Mouse (Mus musculus): ENCODE measurements around the gene Alox5ap.

The Alox5ap gene

DNA sequence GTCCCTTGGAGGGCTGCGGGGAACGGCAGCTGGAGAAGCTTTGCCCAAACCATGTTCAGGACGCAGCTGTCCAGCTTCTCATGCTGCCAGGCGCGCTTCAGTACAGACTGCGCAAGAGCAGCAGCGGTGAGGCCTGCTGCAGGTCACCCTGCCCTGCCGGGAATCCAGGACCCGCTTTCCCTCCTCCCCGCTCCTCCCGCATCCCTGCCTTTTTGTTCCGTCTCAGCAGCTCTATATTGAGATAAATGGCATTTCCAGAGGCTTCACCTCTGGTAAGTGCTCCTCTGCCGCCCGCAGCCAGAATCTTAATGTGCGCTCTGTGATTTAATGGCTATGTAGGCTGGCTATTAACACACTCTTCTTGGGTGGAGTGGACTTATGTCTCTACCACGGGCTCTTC is 5.5 kb upstream of the Alox5ap start:
- no peak for DNase-seq (ENCODE audit: inconsistent ontology term)

DNA sequence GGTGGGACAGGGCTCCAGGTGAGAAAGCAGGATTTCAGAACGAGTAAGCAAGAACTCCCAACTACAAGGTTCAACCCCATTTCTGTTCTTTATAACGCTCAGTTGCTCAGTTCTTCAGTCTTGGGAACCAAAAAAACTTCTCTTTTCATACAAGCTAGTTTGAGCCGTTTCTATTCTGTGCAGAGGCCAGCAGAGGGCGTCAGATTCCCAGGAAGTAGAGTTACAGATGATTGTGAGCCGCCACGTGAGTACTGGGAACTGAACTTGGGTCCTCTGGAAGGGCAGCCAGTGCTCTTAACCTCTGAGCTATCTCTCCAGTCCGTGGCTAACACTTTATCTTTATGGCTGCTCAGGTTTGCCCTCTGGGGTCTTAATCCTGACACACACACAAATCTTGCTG is 3.1 kb upstream of the Alox5ap start:
- no peak for DNase-seq (ENCODE audit: inconsistent ontology term)

DNA sequence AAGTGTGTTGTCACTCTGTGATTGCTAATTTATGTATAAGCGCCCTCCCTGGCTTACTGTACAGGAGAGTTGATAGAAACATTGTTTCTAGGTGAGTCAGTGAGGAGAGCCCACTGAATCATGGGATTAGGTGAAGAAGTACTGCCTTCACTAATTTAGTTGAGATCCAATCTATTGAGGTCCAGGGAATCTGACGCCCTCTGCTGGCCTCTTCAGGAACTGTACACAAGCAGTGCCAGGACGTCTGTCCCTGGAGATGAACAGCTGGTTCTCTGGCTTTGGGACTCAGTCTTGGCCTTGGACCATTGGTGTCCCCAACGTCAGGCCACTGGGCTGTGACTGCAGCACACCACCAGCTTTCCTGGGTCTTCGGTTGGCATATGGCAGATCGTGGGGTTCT is 2.7 kb upstream of the Alox5ap start:
- no peak for DNase-seq (ENCODE audit: inconsistent ontology term)

DNA sequence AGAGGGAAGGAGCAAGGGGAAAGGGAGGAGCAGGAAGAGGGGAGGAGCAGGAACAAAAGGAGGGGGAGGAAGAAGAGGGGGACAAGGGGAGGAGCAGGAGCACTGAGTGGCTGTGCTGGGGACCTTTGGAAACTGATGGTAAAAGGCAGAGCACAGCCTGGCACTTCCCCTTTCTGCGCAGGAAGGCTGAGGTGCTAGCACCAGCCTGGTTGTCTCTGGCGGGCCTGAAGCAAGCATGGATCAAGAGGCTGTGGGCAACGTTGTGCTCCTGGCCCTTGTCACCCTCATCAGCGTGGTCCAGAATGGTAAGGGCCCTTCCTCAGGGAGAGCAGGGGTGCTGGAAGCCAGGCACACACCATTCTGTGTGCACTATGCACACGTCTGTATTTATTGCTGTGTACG is 312 bp downstream of the Alox5ap start:
- DNase-seq (ENCODE audit: inconsistent ontology term), result no peak

DNA sequence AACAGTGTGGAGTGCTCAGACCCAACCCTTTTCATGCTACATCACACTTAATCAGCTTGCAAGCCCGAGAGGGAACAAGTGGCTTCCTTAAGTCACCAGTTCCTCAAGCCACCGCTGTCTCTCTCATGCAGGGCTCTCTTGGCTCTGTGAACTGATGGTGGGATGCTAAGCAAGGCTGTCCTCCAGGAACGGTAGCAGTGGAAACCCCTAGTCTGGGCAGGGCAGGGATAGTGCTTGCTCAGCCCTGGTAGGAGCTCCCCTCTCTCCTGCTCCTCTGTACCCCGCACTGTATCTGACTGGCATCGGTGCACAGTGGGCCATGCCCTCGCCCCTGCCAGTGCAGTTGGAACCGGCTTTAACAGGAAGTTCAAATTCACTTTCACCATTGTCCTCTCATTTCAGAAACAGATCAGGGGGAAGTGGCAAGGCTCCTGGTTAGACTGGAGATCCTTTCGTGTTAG is 2.2 kb downstream of the Alox5ap start:
- DNase-seq (ENCODE audit: inconsistent ontology term), result no peak

DNA sequence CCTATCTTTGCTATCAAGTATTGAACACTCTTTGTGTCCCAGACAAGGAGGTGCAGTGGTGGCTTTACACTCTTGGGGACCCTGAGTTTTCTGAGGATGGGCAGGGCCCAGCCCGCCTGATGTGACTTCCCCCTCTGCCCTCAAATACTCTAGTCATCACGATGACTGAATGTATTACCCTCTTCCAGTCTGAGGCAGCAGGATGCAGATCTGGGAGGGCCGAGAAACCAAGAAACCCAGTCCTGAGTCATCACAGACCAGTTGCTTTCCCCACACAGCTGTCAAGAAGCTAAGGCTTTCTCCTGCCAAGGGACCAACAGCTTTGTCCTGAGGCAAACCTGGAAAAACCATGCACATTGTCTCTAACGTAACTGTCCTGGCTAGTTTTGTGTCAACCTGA is 2.9 kb downstream of the Alox5ap start:
- DNase-seq (ENCODE audit: inconsistent ontology term), result peak; percentile 28

DNA sequence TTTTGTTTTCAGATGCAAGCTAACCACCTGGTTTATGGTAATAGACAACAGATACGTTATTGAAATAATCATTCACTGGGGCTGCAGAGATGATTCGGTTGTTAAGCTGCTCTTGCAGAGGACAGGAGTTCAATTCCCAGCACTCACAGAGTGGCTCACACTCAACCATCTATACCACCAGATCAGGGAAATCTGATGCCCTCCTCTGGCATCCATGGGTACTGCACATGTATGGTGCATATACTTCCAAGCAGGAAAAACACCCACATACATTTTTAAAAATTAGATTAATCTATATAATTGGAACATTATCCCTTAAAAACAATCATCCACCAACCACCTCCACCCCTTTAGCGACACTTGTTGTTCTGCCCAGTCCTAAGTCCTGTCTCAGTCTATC is 6.7 kb downstream of the Alox5ap start:
- no peak for DNase-seq (ENCODE audit: inconsistent ontology term)

DNA sequence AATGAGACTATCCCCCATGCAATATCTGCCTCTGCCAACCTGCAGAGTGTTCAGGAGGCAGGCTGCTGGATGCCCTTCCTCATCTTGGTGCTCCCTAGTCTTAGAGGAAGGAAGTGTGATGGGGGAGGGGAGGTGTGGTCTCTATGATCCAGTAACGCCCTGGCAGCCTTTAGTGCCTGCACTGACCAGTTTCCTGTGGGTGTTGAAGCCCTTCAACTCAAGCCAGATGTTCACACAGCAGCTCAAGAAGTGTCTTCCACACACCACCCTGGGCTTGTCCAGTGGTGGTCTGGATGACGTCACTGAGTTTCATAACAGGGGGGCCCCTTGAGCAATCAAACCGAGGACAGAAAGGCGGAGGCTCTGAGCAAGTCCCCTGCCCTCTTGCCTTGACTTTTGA is 8.0 kb downstream of the Alox5ap start:
- DNase-seq (ENCODE audit: inconsistent ontology term), result no peak

DNA sequence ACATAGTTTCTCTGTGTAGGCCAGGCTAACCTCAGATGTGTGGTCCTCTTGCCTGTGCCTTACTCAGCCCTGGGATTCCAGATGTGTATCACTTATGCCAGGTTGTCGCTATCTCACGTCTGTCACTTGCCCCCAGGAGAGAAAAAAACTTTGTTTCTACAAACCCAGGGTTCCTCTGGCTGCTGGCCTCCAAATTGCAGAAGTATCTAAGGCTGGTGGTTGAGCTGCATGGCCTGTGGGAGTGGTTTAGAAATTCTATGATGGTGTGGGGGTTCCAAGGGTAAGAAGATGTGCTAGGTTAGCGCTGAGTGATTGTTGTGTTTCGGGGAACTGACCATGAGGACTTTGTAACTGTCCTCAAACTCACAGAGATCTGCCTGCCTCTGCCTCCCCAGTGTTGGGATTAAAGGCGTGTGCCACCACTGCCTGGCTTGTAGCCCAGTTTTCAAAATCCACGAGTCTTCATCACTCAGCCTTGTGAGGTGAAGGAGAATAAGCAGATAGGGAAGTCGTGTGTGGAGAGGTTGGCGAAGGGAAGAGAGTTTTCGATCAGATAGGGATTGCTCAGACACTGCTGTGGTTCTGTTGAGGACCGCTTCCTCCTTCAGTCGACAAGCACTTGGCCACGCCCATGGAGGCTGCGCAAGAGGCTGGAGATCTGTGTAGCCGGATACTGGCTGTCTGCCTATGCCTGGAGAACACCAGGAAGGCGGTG is 10.0 kb downstream of the Alox5ap start:
- no peak for DNase-seq (ENCODE audit: inconsistent ontology term)

DNA sequence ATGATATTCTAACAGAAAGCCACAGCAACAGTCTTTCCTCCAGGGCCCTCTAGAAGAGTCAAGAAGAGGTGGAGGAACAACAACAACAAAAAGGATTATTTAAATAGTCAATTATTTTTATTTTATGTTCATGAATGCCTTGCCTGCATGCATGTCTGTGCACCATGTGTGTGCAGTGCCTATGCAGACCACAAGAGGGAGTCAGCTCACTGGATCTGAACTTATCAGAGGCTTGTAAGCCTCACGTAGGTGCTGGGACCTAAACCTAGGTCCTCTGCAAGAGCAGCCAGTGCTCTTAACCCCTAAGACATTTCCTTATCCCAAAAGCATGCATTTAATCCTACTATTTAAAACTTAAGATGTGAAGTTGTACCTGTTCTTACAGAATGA is 10.5 kb downstream of the Alox5ap start:
- no peak for DNase-seq (ENCODE audit: inconsistent ontology term)

DNA sequence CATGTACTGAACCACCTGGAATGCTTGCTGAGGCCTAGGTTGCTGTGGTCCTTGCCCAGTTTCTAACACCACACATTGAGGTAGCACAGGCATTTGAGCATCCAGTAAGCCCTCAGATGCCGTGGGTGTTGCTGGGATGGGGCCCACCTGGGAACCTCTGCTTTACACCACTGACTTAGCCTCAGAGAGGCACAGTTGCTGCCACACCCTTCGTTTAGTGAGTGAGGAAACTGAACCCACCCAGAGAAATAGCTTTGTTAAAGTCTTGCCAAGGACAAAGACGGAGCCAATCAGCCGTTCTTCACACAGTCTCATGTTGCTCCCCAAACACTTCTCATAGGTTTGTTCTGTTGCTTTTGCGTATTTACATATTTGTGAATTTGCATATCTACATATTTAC is 13.0 kb downstream of the Alox5ap start:
- DNase-seq (ENCODE audit: inconsistent ontology term), result no peak

DNA sequence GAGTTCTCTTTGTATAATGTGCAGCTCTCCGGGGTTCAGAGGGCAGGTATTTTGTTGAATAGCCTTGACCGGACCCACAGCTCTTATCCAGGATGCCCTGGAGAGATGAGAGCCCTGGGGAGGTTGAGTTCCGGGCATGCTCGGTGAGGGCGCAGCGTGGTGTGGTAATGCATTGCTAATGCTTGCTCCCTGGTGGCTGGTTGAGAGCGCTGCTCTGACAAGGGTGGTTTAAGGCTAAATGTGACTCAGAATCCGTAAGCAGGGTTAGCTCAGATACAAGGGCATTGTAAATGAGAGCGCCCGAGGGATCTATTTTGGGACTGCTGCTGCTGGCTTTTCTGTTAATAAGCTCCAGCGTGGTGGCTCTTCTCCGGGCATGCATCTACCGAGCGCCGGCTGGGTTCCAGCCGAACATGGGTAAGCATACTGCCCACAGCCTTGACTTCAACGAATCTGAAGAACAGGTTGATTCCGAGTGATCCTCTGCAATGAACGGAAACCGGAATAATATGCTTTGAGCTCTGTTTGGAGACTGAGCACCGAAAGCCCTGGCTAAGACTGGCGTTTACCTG is 14.8 kb downstream of the Alox5ap start:
- DNase-seq (ENCODE audit: inconsistent ontology term), result peak; percentile 9

DNA sequence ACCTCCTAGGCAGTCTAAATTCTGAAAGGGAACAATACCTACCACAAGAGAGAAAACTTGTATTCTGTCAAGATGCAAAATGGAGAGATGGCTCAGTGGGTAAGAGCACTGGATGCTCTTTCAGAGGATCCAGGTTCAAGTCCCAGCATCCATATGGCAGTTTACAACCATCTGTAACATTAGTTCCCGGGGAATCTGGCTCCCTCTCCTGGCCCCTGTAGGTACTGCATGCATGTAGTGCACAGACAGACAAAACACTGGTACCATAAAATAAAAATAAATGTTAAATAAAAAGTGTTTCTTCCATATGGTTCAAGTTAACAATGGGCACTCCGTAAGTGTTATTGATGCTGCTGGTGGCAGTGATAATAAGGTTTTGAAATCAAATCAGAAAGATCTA is 18.4 kb downstream of the Alox5ap start:
- no peak for DNase-seq (ENCODE audit: inconsistent ontology term)

DNA sequence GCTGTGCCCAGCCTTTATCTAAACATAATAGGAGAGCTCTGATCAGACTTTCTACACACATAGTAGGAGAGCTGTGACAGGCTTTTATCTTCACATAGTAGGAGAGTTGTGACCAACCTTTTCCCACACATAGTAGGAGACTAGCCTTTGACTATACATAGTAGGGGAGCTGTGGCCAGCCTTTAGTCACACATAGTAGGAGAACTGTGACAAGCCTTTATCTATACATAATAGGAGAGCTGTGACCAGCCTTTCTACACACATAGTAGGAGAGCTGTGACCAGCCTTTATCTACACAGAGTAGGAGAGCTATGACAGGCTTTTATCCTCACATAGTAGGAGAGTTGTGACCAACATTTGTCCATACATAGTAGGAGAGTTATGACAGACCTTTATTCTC is 19.3 kb downstream of the Alox5ap start:
- no peak for DNase-seq (ENCODE audit: inconsistent ontology term)

DNA sequence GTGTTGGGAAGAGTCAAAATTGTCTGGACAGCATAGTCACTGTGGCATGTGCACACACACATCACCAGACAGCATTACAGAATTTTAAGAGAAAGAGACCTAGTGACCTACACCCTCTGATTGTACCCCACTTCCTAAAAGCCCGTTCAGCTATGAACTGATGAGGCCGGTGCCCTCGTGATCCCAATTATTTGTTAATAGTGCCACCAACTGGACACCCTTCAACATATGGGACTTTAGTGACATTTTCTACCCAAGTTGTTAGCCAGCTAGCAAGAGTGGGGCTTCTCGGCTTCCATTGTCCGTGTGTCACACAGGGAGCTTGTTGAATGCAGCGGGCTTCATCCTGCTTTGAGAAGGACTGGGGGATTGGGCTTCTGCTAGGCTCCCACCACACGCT is 21.5 kb downstream of the Alox5ap start:
- peak; percentile 15 for DNase-seq (ENCODE audit: inconsistent ontology term)

DNA sequence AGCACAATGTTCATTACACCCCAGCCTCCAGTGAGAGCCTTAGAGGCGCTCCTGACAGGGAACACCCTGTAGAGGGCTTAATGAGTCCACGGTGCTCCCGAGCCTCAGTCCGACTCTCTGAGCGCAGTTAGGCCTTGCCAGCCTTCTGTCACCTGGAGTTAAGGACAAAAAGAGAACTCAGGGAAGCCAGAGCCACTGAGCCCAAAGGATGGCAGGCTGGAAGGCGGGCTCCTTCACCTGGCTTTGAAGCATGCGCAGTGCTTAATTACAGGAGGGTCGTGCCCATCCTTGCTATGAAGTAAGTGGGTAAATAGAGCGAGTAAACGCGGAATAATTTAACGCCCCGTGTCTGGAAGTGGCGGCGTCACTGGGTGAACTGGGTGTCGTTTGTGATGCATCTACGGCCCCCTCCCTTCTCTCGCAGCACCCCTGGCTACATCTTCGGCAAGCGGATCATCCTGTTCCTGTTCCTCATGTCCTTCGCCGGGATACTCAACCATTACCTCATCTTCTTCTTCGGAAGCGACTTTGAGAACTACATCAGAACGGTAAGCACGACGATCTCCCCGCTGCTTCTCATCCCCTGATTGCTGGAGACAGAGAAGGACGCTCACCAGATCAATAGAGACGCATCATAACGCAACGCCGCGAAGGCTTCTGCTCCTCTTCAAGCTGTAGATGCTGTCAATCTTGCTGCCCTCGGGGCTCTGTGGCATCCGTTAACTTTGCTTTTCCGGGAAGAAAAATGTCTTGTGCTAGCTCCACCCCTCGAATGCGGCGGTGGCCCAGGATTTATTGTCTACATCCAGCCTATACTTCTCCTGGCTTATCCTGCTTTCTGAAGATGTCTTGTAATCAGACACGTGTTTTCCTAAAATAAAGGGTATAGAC is 22.8 kb downstream of the Alox5ap start:
- DNase-seq (ENCODE audit: inconsistent ontology term), result peak; percentile 19

DNA sequence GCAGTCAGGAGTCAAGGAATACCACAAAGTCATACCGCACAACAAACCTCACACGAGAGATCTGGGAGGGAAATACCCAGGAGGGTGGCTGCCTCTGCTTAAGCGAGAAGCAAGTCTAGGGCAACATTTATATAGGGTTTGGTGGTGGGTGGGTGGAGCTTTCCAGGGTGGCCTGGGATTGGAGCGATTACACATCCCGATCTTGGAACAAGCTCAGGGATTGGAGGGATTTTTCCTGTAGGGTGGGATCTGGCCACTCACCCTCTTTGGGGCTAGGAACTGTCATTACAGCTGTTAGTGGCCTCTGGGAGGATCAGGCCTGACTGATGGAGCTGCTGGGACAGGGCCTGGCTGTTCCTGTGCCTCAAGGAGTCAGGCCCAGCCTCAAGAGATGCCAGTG is 26.7 kb downstream of the Alox5ap start:
- DNase-seq (ENCODE audit: inconsistent ontology term), result no peak

DNA sequence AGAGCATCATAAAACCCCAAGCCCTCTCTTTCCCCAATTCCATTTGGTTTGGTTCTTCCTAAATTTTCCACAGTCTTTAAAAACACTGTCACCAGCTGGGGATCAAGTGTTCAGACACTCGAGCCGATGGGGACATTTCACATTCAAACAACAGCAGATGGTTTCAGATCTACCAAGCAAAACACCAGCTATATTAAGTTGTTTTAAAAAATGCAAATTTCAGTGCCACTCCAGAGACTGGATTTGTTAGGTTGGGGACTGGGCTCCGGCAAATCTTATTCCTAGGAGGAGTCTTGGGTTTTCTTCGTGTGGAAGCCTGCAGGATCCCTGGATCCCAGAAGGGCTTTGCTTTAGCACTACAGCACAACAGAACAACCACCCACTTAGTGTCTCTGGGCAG is 28.5 kb downstream of the Alox5ap start:
- DNase-seq (ENCODE audit: inconsistent ontology term), result no peak

DNA sequence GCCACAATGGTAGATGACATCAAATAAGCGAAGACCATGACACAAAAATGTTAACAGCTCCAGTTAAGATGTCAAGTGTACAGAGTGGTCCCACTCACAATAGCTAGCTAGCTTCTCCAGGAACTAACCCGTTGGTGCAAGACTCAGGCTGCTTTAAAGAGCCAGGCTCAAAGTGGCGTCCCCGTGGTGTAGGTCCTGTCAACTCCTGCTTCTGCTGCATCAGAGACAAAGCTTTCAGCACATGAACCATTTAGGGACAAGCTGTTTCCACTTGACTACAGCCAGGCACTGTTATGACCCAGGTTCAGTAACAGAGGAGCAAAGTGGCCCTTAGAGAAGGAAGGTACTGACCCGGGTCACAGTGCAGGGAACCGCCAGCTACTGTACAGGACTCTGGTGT is 32.2 kb downstream of the Alox5ap start:
- no peak for DNase-seq (ENCODE audit: inconsistent ontology term)

DNA sequence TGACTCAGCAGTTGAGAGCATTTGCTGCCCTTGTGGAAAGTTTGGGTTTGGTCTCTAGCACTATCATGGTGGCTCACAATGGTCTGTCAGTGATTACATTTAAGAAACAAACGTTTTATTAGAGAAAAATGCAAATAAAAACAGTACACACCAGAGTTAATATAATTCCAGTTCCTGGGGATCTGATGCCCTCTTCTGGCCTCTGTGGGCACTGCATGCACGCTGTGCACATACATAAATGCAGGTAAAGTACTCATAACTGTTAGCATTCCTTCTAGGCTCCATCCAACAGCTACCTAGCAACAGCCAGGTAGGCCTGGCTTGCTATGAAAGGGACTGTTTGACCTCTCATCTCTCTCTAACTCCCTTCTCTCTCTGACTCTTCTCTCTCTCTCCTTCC is 32.9 kb downstream of the Alox5ap start:
- no peak for DNase-seq (ENCODE audit: inconsistent ontology term)

DNA sequence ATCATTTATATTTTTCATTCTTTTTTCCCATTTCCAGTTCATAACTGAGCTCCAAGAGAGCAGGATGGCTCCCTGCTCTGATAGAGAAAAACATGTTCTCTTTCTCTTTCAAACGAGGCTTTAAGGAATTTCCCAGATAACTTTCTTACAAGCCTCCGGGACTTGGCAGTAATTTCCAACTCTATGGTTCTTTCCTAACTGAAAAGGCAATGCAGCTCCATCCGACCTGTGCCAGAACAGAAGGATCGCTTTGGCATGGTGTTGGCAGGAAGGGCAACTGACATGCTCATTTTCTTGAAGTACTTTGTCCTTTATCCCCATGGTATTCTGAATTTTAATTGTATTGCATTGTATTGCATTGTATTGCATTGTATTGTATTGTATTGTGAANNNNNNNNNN is 33.7 kb downstream of the Alox5ap start:
- no peak for DNase-seq (ENCODE audit: inconsistent ontology term)

DNA sequence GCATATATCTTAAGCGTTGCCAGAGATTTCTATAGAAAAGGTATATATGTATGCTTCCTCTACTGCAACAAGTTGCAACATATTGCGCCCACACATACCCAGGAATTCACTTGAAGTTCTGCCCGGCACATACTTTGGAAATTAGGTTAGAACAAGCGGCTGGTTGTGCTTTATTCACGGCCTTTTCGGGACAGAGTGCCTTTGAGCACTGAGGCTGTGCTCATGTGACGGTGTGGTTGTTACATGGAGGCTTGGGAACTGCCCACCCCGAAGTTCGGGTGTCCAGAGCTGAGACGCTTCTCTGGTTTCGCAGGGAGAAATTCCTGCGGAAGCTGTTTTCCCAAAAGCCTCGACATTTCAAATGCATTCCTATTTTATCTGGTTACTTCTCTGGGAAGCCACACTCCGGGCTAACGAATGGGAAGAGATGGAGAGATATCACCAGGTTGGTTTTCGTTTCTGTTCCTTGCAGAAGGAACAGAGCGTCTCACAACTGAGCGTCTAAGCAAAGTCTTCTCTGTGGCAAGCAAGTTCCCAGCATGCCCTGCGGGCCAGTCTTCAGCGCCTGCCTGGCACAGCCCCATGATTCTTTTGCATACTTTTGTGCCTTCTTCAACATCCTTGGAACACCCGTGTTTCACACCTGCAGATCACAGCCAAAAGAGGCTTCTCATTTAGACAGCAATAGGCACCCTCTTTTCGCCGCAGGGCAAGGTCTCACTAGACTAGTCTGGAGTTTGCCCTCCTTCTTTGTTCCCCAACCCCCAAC is 48.5 kb downstream of the Alox5ap start:
- DNase-seq (ENCODE audit: inconsistent ontology term), result peak; percentile 50
